Mouse (Mus musculus) MEL (cell line): ENCODE results near the gene Orc6.

Source experiments
- CTCF ChIP-seq, 3 experiments: IDR thresholded peaks in 2 of 3; conservative IDR thresholded peaks in 1 of 3; 2 replicates each; pipeline ENCODE4 v1.5.1; 2011 to 2012; ENCODE audit warnings: low read length in 3 of 3, low read depth in 2 of 3, mild to moderate bottlenecking in 2 of 3, improper control_type of control experiment in 1 of 3, inconsistent platforms in 1 of 3, mixed read lengths in 1 of 3, moderate library complexity in 1 of 3; ENCODE audit not compliant: control insufficient read depth in 1 of 3, insufficient read depth in 1 of 3, poor library complexity in 1 of 3, severe bottlenecking in 1 of 3
- EP300 ChIP-seq, 2 experiments: IDR thresholded peaks; 2 replicates each; pipeline ENCODE4 v1.6.1; 2011; ENCODE audit warnings: improper control_type of control experiment in 2 of 2, low read length in 2 of 2, low read depth in 1 of 2, mild to moderate bottlenecking in 1 of 2
- MYC ChIP-seq: IDR thresholded peaks from 2 replicates; pipeline ENCODE4 v1.6.1; 2011; ENCODE audit warnings: low read depth, mild to moderate bottlenecking, low read length, improper control_type of control experiment, moderate library complexity
- POLR2AphosphoS5 ChIP-seq: IDR thresholded peaks from 2 replicates; pipeline ENCODE4 v1.6.1; 2012; ENCODE audit warnings: low read depth, borderline replicate concordance, mild to moderate bottlenecking, inconsistent platforms, low read length, moderate library complexity, mixed read lengths
- SIN3A ChIP-seq: IDR thresholded peaks from 2 replicates; pipeline ENCODE4 v1.6.1; 2012; ENCODE audit warnings: low read length, improper control_type of control experiment, inconsistent platforms
- USF1 ChIP-seq: IDR thresholded peaks from 2 replicates; pipeline ENCODE4 v1.6.1; 2014; ENCODE audit warnings: low read depth, mild to moderate bottlenecking, inconsistent platforms, low read length, improper control_type of control experiment, moderate library complexity
- USF2 ChIP-seq, 2 experiments: IDR thresholded peaks; 2 replicates each; pipeline ENCODE4 v1.6.1; 2011 to 2012; ENCODE audit warnings: improper control_type of control experiment in 2 of 2, low read length in 2 of 2, borderline replicate concordance in 1 of 2, inconsistent platforms in 1 of 2, low read depth in 1 of 2, mild to moderate bottlenecking in 1 of 2; ENCODE audit not compliant: insufficient read depth in 1 of 2
- ZNF384 ChIP-seq: IDR thresholded peaks from 2 replicates; pipeline ENCODE4 v1.6.1; 2012; ENCODE audit warnings: low read depth, mild to moderate bottlenecking, inconsistent platforms, low read length, improper control_type of control experiment

GRCm38 (mm10) chr8:85301941-85302340, 2.5 kb downstream of the Orc6 start:
- no peak for TF ChIP-seq EP300 (IDR thresholded peaks at IDR 0.05; ENCODE audit: low read depth in 1 of 2, low read length in 2 of 2)
- TF ChIP-seq POLR2AphosphoS5, result no peak
- no peak for TF ChIP-seq SIN3A
- TF ChIP-seq CTCF (IDR thresholded peaks at IDR 0.05 in 2 of 3, conservative IDR thresholded peaks at IDR 0.05 in 1 of 3; ENCODE audit: control insufficient read depth in 1 of 3, insufficient read depth in 1 of 3, low read depth in 2 of 3, low read length in 3 of 3, poor library complexity in 1 of 3, severe bottlenecking in 1 of 3), result no peak
- no peak for TF ChIP-seq ZNF384
- no peak for TF ChIP-seq USF2 (IDR thresholded peaks at IDR 0.05; ENCODE audit: borderline replicate concordance in 1 of 2, insufficient read depth in 1 of 2, low read depth in 1 of 2, low read length in 2 of 2)
- no peak for TF ChIP-seq MYC
- no peak for TF ChIP-seq USF1
